Mouse (Mus musculus) stomach, embryonic 14.5 days (tissue): Measurements from ENCODE around the gene Kcnip1. TPM values are rescaled to one million over a fixed set of nuclear protein-coding genes. Genes with fewer than 3 reads are reported as not detected.
A peak's percentile ranks its signal among the peaks of the same experiment; 100 is the strongest.

Source experiments
- ATAC-seq: fragments of 200-750 bp; cut with Nextera tagmentation; 2 replicates; pipeline ENCODE4 v1.8.0; 2017; ENCODE audit warnings: low read depth, moderate TSS enrichment; ENCODE audit not compliant: insufficient number of reproducible peaks, insufficient read depth, low FRiP score
- H3K27ac ChIP-seq: fragments of 300-500 bp; sonication (generic); 2 replicates; pipeline ENCODE4 v1.5.1; 2014; ENCODE audit warnings: mild to moderate bottlenecking, low read length, moderate library complexity, mixed read lengths
- H3K27me3 ChIP-seq: fragments of 300-500 bp; sonication (generic); 2 replicates; pipeline ENCODE4 v1.6.1; 2014; ENCODE audit warnings: low read length, control low read depth, mixed read lengths; ENCODE audit not compliant: control insufficient read depth, insufficient read depth
- H3K36me3 ChIP-seq: fragments of 300-500 bp; sonication (generic); 2 replicates; pipeline ENCODE4 v1.6.1; 2014; ENCODE audit warnings: mild to moderate bottlenecking, control low read depth, low read length, moderate library complexity, mixed read lengths; ENCODE audit not compliant: control insufficient read depth, insufficient read depth
- H3K4me1 ChIP-seq: fragments of 300-500 bp; sonication (generic); 2 replicates; pipeline ENCODE4 v1.6.1; 2014; ENCODE audit warnings: low read length, control low read depth, mixed read lengths; ENCODE audit not compliant: control insufficient read depth, insufficient read depth
- H3K4me2 ChIP-seq: fragments of 300-500 bp; sonication (generic); replicated peaks from 2 replicates; pipeline ENCODE4 v1.6.1; 2014; ENCODE audit warnings: low read depth, low read length, control low read depth
- H3K4me3 ChIP-seq: fragments of 300-500 bp; sonication (generic); 2 replicates; pipeline ENCODE4 v1.5.1; 2014; ENCODE audit warnings: low read depth, low read length, control low read depth
- H3K9ac ChIP-seq: fragments of 300-500 bp; sonication (generic); replicated peaks from 2 replicates; pipeline ENCODE4 v1.6.1; 2014; ENCODE audit warnings: low read depth, mild to moderate bottlenecking, control low read depth, low read length, moderate library complexity, mixed read lengths
- H3K9me3 ChIP-seq: fragments of 300-500 bp; sonication (generic); 2 replicates; pipeline ENCODE4 v1.6.1; 2016; ENCODE audit warnings: low read depth, low read length, control low read depth; ENCODE audit not compliant: control insufficient read depth
- WGBS: fragments of 180-500 bp; shearing (Covaris S2); extraction: QIAGEN DNeasy Blood & Tissue Kit; methylation state at CpG from one replicate; pipeline ENCODE4 v1.1.7; 2014; 5-methylcytosine and 5-hydroxymethylcytosine counted together
- polyA plus RNA-seq: library from polyadenylated mRNA; unstranded; fragments of >200 nt; fragmentation: Nextera tagmentation; extraction: Ambion mirVana; gene quantifications from 2 replicates; pipeline ENCODE4 v1.2.1, GENCODE M21; 2014

Gene Kcnip1
- polyA plus RNA-seq, 1 experiment from 2014 or later, result 11.1 TPM

GRCm38 (mm10) chr11:33607784-33608183, 385.2 kb downstream of the Kcnip1 start:
- no peaks in the 10 kb centered on the region for H3K27me3 ChIP-seq
- 0 out of 2 replicates have a peak, but pooled peaks have one; percentile 28 for ATAC-seq
- H3K4me3 ChIP-seq, result no peak overlapping the region
- no peak overlapping the region for H3K27ac ChIP-seq
- no peak overlapping the region for H3K4me2 ChIP-seq
- WGBS, result 6% methylated on average over 3 of the region's 3 CpGs
- H3K9ac ChIP-seq, result no peak overlapping the region
- no peaks in the 10 kb centered on the region for H3K36me3 ChIP-seq
- H3K4me1 ChIP-seq, result no peaks in the 10 kb centered on the region; the same call in 1 of the 2 replicates
- no peaks in the 10 kb centered on the region for H3K9me3 ChIP-seq

DNA sequence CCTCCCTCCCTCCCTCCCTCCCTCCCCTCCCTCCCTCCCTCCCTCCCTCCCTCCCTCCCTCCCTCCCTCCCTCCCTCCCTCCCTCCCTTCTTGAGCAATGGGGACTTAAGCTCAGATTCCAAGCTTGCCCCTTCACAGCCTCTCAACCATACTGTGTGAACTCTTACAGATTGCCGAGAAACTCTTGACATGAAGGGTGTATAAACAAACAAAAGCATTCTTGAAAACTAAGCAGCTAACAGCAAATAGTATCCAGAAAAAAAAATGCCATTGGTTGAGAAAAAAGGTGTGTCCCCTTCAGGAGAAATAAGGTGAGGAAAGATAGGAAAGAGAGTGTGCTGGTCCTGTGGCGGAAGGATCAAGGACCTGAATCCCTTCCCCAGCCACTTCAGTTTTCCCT, 389.8 kb downstream of the Kcnip1 start:
- Histone ChIP-seq H3K4me2 (no peak overlapping the region), H3K9ac (no peak overlapping the region), H3K36me3 (no peaks in the 10 kb centered on the region), H3K27me3 (no peaks in the 10 kb centered on the region), H3K27ac (no peak overlapping the region), H3K4me1 (no peaks in the 10 kb centered on the region; the same call in 1 of the 2 replicates), H3K4me3 (no peak overlapping the region), H3K9me3 (no peaks in the 10 kb centered on the region)
- ATAC-seq, result no peak
- 51% methylated on average over 2 of the region's 2 CpGs for WGBS

DNA sequence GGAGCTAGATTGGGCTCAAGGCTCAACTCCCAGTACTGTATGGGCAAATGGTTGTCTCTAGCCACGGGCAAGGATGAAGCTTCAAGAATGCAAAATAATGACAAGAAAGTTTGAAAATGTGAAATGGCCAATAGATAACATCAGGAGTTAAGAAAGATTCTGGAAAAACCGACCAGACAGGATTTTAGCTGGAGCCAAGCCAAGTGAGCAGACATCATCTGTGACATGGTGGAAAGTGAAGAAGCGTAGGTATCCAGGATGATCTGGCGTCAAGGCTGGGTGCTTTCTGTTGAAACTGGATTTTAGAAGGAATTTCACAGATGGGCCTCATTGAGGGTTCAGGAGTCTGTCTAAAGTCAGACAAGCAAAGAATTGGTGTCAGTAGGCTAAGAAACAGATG, 394.0 kb downstream of the Kcnip1 start, which contains the start of gene D130052B06Rik:
Gene D130052B06Rik (plus strand): TSS at position 317 of the 400 bp plus-strand sequence.
- no peak within 1 kb of the TSS for H3K27ac ChIP-seq
- H3K4me3 ChIP-seq, result no peak within 1 kb of the TSS
- ATAC-seq, result no peak
- H3K4me2 ChIP-seq, result no peak within 1 kb of the TSS
- H3K9ac ChIP-seq, result no peak within 1 kb of the TSS
- WGBS, result 67% methylated on average over 4 of the region's 4 CpGs
- no peaks in the 10 kb centered on the region for H3K27me3 ChIP-seq
- H3K36me3 ChIP-seq, result no peaks in the 10 kb centered on the region
- no peaks in the 10 kb centered on the region for H3K4me1 ChIP-seq
- no peaks in the 10 kb centered on the region for H3K9me3 ChIP-seq

DNA sequence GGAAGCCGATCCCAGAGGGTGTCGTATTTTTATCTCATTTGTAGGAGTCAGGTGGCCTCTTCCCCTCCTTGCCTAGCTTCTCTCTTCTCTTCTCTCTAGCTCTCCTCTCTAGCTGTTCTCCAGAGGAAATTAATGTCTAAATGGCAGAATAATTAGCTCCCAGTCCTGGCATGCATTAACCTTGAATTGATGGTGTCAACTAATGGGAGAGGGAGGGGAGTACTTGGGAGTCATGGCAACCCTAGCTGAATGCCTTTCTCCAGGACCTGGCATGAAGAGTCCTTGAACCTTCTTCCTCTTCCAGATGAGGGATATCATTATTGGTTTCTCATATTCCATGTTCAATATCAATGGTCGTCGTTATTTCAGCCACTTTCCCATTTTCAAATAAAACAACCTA, 396.3 kb downstream of the Kcnip1 start:
- 62% methylated on average over 4 of the region's 4 CpGs for WGBS
- H3K4me1 ChIP-seq, result no peaks in the 10 kb centered on the region
- no peaks in the 10 kb centered on the region for H3K36me3 ChIP-seq
- no peak overlapping the region for H3K4me3 ChIP-seq
- H3K9ac ChIP-seq, result no peak overlapping the region
- H3K9me3 ChIP-seq, result no peaks in the 10 kb centered on the region
- H3K27me3 ChIP-seq, result no peaks in the 10 kb centered on the region
- H3K4me2 ChIP-seq, result no peak overlapping the region
- no peak for ATAC-seq
- H3K27ac ChIP-seq, result no peak overlapping the region

DNA sequence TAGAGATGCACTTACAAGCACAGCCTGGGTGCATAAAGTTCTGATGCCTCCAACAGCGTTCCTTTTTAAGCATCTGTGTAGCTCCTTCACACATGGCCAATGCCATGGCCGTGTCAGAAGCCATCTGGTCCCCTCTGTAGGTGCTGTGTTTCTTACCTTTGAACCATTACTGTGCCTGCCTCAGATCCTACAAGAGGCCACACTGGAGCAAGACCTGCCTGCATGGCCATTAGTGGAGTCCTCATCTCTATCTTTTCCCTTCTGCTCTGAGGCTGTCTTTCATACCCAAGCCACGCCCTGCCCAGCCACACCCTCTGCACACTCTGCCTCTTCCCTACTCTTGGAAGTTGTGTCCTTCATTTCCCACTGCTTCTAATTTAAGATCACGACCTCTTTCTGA, 400.1 kb downstream of the Kcnip1 start:
- WGBS, result 78% methylated on average over 4 of the region's 4 CpGs
- Histone ChIP-seq H3K4me3 (no peak overlapping the region), H3K36me3 (no peaks in the 10 kb centered on the region), H3K27ac (no peak overlapping the region), H3K9me3 (no peaks in the 10 kb centered on the region), H3K9ac (no peak overlapping the region), H3K4me1 (no peaks in the 10 kb centered on the region), H3K27me3 (no peaks in the 10 kb centered on the region), H3K4me2 (no peak overlapping the region)
- no peak for ATAC-seq

DNA sequence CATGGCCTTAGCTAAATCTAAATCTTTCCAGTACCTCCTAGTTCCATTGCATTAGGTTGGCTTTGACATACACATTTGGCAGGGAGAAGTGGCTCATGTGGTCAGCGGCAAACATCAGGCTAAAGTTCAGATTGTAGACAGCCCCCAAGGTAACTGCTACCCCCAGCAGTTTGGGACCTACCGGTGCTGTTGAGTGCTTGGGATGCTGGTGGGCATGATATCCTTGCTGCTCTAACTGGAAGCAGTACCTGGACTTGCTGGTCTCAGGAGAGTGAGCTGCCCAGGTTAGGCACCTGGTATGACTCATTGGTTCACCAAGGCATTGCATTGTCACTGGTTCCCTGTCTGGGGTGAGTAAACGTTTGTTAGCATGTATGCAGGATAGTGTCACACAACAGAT, 402.2 kb downstream of the Kcnip1 start:
- no peak overlapping the region for H3K4me3 ChIP-seq
- ATAC-seq, result no peak
- WGBS, result 88% methylated on average over 3 of the region's 3 CpGs
- H3K4me2 ChIP-seq, result no peak overlapping the region
- H3K27ac ChIP-seq, result no peak overlapping the region
- no peaks in the 10 kb centered on the region for H3K27me3 ChIP-seq
- no peak overlapping the region for H3K9ac ChIP-seq
- H3K36me3 ChIP-seq, result no peaks in the 10 kb centered on the region
- H3K9me3 ChIP-seq, result no peaks in the 10 kb centered on the region
- no peaks in the 10 kb centered on the region for H3K4me1 ChIP-seq

DNA sequence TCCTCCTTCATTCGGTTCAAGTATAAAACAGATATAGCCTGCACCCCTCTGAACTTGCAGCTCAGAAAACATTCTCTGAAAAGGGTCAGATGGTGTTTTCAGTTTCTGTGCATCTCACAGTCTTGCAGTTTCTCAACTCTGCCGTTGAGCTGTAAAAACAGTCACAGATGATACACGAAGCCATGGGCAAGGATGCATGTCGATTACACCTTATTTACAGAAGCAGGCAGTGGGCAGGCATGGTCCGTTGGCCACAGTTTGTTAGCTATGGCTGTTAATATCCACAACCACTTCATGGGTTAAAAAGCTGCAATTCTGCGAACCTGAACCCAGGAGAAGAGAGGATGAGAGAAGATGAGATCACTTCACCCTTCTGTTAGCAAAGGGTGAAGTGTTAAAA, 406.3 kb downstream of the Kcnip1 start:
- Histone ChIP-seq H3K36me3 (no peaks in the 10 kb centered on the region), H3K4me1 (no peaks in the 10 kb centered on the region), H3K9me3 (no peaks in the 10 kb centered on the region), H3K9ac (no peak overlapping the region), H3K27me3 (no peaks in the 10 kb centered on the region), H3K4me2 (no peak overlapping the region), H3K4me3 (no peak overlapping the region), H3K27ac (no peak overlapping the region)
- ATAC-seq, result no peak
- 82% methylated on average over 6 of the region's 6 CpGs for WGBS

GRCm38 (mm10) chr11:33579621-33580020, 413.3 kb downstream of the Kcnip1 start:
- Histone ChIP-seq H3K9ac (no peak overlapping the region), H3K4me3 (no peak overlapping the region), H3K27me3 (no peaks in the 10 kb centered on the region), H3K36me3 (no peaks in the 10 kb centered on the region), H3K9me3 (no peaks in the 10 kb centered on the region), H3K4me1 (no peaks in the 10 kb centered on the region), H3K4me2 (no peak overlapping the region), H3K27ac (no peak overlapping the region)
- WGBS, result 45% methylated on average over 3 of the region's 3 CpGs
- no peak for ATAC-seq
